Mouse (Mus musculus): ENCODE measurements around the gene Plekho2.

DNA sequence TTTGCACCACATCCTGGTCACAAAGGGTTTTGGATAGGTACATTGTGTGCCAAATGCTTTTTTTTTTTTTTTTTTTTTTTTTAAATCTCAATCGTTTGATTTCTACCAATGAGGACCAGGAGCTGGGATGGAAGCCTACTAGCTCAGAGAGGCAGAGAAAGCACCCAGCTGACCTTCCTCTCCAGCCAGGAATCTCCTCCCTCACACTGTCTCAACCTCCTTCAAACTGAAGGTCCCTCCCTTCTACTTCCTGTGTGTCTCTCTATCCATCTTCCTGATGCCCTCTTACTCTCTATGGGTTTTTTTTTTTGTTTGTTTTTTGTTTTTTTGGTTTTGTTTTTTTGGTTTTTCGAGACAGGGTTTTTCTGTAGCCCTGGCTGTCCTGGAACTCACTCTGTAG lies 21.1 kb upstream of the Plekho2 start:
- no peak for TF ChIP-seq POLR2A (IDR thresholded peaks at IDR 0.05; ENCODE audit: extremely low read depth, insufficient read depth, low read length)
- TF ChIP-seq CTCF (IDR thresholded peaks at IDR 0.05; ENCODE audit: extremely low read depth, insufficient read depth, low read length), result no peak
